Mouse (Mus musculus) small intestine, adult 2 months (tissue): ENCODE results near the gene Zmat3.

Experiments
- CTCF ChIP-seq: fragments of 200-500 bp; IDR thresholded peaks from 2 replicates; pipeline ENCODE4 v1.5.1; 2012; ENCODE audit warnings: low read depth, mild to moderate bottlenecking, control low read depth, inconsistent platforms, low read length, moderate library complexity, mixed read lengths; ENCODE audit not compliant: insufficient replicate concordance, insufficient read length; ENCODE audit errors: extremely low read depth
- POLR2A ChIP-seq: fragments of 200-500 bp; IDR thresholded peaks from 2 replicates; pipeline ENCODE4 v1.6.1; 2012; ENCODE audit warnings: low read depth, mild to moderate bottlenecking, control low read depth, inconsistent platforms, low read length, moderate library complexity

DNA sequence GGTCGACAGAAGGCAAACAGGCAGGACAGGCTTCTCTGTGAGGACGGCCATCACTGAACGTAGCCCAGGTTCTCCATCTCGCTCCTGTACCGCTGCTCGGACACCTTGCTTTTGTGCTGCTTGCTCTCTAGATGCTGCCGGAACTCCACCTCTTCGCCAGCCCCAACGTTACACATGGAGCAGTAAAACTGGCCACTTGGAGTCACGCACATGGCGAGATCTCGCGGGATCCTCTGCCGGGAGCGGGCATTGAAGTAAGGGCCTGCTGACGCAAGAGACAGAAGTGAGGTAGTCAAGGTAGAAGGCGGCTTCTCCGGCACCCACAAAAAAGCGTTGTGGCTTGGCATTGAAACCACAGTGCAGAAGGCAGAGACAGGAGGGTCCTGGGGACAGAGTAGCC lies 24.4 kb downstream of the Zmat3 start:
- TF ChIP-seq POLR2A: no peak
- TF ChIP-seq CTCF: no peak
